Comparison of ENCODE assay signal across 8 mouse cellular contexts in the genomic region with DNA sequence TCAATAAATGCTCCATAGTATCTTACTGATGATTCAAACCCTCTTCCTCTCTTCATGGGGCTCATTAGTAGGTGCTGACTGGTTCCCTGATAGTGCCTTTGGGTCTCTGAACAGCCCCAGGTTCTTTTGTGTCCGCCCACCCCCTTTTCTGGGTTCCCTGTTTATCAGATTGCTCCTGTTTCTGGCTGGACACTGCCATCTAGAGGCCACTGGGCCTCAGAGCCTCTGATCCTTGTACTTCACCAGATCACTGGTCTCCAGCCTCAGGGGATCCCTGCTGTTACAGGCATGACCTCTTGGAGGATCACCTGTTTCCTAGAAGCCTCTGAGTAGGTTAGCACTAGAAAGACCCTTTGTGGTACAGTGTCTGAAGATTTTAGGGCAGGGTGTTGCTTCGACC. TPM values are rescaled to one million over a fixed set of nuclear protein-coding genes. Genes with fewer than 3 reads are reported as not detected.
A peak's percentile ranks its signal among the peaks of the same experiment; 100 is the strongest.
DNase-seq lines count a peak whose midpoint lies in the region; ATAC-seq lines count a peak whose summit lies in the region.

No protein-coding gene starts in this region.

- H3K4me1 ChIP-seq in heart, embryonic 11.5 days (ENCODE audit: control insufficient read depth, insufficient read depth, low read length), result no peaks in the 10 kb centered on the region
- no peaks in the 10 kb centered on the region for H3K4me1 ChIP-seq in intestine, embryonic 15.5 days (replicated peaks)
- H3K4me1 ChIP-seq in midbrain, embryonic 14.5 days (ENCODE audit: control insufficient read depth, insufficient read depth, low read length), result no peaks in the 10 kb centered on the region

- no peaks in the 10 kb centered on the region for H3K9me3 ChIP-seq in heart, embryonic 11.5 days (replicated peaks; ENCODE audit: control insufficient read depth, low read length)
- no peaks in the 10 kb centered on the region for H3K9me3 ChIP-seq in intestine, embryonic 15.5 days
- H3K9me3 ChIP-seq in midbrain, embryonic 14.5 days (ENCODE audit: control insufficient read depth, low read length), result no peaks in the 10 kb centered on the region

- ATAC-seq in heart, embryonic 11.5 days (replicated peaks; ENCODE audit: insufficient number of reproducible peaks, low FRiP score, low TSS enrichment), result no peak
- peak; percentile 50 for ATAC-seq in intestine, embryonic 15.5 days
- ATAC-seq in midbrain, embryonic 14.5 days (ENCODE audit: low FRiP score, low TSS enrichment), result peak; percentile 63; the same call in 1 of the 2 replicates

- H3K27me3 ChIP-seq in heart, embryonic 11.5 days (ENCODE audit: control insufficient read depth, insufficient read depth, low read length), result no peaks in the 10 kb centered on the region
- no peaks in the 10 kb centered on the region for H3K27me3 ChIP-seq in intestine, embryonic 15.5 days (replicated peaks)
- H3K27me3 ChIP-seq in midbrain, embryonic 14.5 days (ENCODE audit: control insufficient read depth, insufficient read depth, low read length), result no peaks in the 10 kb centered on the region

- H3K4me3 ChIP-seq in heart, embryonic 11.5 days (ENCODE audit: low read depth, low read length), result no peak overlapping the region
- H3K4me3 ChIP-seq in intestine, embryonic 15.5 days (replicated peaks), result no peak overlapping the region
- H3K4me3 ChIP-seq in midbrain, embryonic 14.5 days (replicated peaks; ENCODE audit: low read depth, low read length), result no peak overlapping the region

- H3K27ac ChIP-seq in heart, embryonic 11.5 days (ENCODE audit: low read depth, low read length), result no peak overlapping the region
- H3K27ac ChIP-seq in intestine, embryonic 15.5 days, result no peak overlapping the region
- H3K27ac ChIP-seq in midbrain, embryonic 14.5 days (replicated peaks; ENCODE audit: low read depth, low read length), result no peak overlapping the region

- WGBS in heart, embryonic 11.5 days (ENCODE audit: insufficient replicate concordance), result 31% methylated on average over 2 of the region's 2 CpGs
- WGBS in intestine, embryonic 15.5 days, result 33% methylated on average over 2 of the region's 2 CpGs
- 38% methylated on average over 2 of the region's 2 CpGs for WGBS in midbrain, embryonic 14.5 days

- no peak overlapping the region for H3K9ac ChIP-seq in heart, embryonic 11.5 days (ENCODE audit: low read depth, low read length)
- H3K9ac ChIP-seq in intestine, embryonic 15.5 days, result no peak overlapping the region
- H3K9ac ChIP-seq in midbrain, embryonic 14.5 days (replicated peaks; ENCODE audit: low read length), result no peak overlapping the region

- no peaks in the 10 kb centered on the region; the same call in 1 of the 2 replicates for H3K36me3 ChIP-seq in heart, embryonic 11.5 days (ENCODE audit: control insufficient read depth, insufficient read depth, low read length)
- H3K36me3 ChIP-seq in intestine, embryonic 15.5 days, result no peaks in the 10 kb centered on the region
- H3K36me3 ChIP-seq in midbrain, embryonic 14.5 days (ENCODE audit: control insufficient read depth, insufficient read depth, low read length), result 0 out of 2 replicates have a peak, but pooled peaks cover 2% of the 10 kb centered on the region

- intact Hi-C loops in left cerebral cortex, postnatal 14 days (cut with DNase I), result loop anchor here (5.0 to 10.0 kb wide), 3 partner anchors 182 to 465 kb away; no protein-coding TSS in a partner anchor

- H3K4me2 ChIP-seq in heart, embryonic 11.5 days, result no peak overlapping the region
- no peak overlapping the region for H3K4me2 ChIP-seq in intestine, embryonic 15.5 days (replicated peaks)
- H3K4me2 ChIP-seq in midbrain, embryonic 14.5 days (ENCODE audit: low read length), result no peak overlapping the region

- peak; percentile 96 for DNase-seq in heart, adult 11 months
- DNase-seq in cerebellum, postnatal 36 days, result peak; percentile 78 to 85
- DNase-seq in gastrocnemius, postnatal 10 days, result peak; percentile 68
- DNase-seq in left cerebral cortex, postnatal 14 days (ENCODE audit: low spot score in 2 of 2), result peak; percentile 85 to 89
- DNase-seq in midbrain, embryonic 14.5 days, result peak; percentile 85
- DNase-seq in spleen, adult 12 weeks (ENCODE audit: low spot score), result peak; percentile 35

RNA-seq across cellular contexts. Expression of gene 1810013L24Rik, which starts 39.8 kb away (rescaled TPM):
- 13.4 and 14.4 TPM in 2 replicates for polyA plus RNA-seq in heart, embryonic 11.5 days (2014; fragmentation: Nextera tagmentation; extraction: Ambion mirVana)
- total RNA-seq in gastrocnemius, postnatal 10 days (2021), result 10 to 100 TPM; 64.1 to 68.9 TPM
- polyA plus RNA-seq in intestine, embryonic 15.5 days (2015; fragmentation: Nextera tagmentation; extraction: Ambion mirVana), result 15.8 and 17.7 TPM in 2 replicates
- total RNA-seq in left cerebral cortex, postnatal 14 days (2021), result 100 to 1,000 TPM; 110 to 118 TPM
- polyA plus RNA-seq in midbrain, embryonic 14.5 days (2014; fragmentation: Nextera tagmentation; extraction: Ambion mirVana), result 25.5 and 26.5 TPM in 2 replicates

Comparison
In these comparisons a context has a peak if more than half of its experiments do, and no peak if none do; other contexts are left out.
1. DNase-seq: peak in every context shown above with its lines; median percentile 96 in heart, adult 11 months; 87 in left cerebral cortex, postnatal 14 days; 85 in midbrain, embryonic 14.5 days; 82 in cerebellum, postnatal 36 days; 68 in gastrocnemius, postnatal 10 days; 35 in spleen, adult 12 weeks.